In genomic region chr3:121635505-121635904, GRCm38 (mm10) we compare ENCODE assay signal across 9 mouse cellular contexts. TPM values are rescaled to one million over a fixed set of nuclear protein-coding genes. Genes with fewer than 3 reads are reported as not detected.
DNase-seq lines count a peak whose midpoint lies in the region; ATAC-seq lines count a peak whose summit lies in the region.
"Had no signal": no experiment of that assay in that cellular context is flagged by ENCODE, and none has a peak within 500 bp of the region (broad histone marks: within the 10 kb centered on the region; RNA-seq: fewer than 3 reads in every experiment).

No protein-coding gene starts in this region.

- WGBS in stomach, embryonic 15.5 days, result 55% methylated on average over 7 of the region's 7 CpGs

- no peaks in the 10 kb centered on the region for H3K9me3 ChIP-seq in stomach, embryonic 15.5 days
- H3K9me3 ChIP-seq: heart, embryonic 15.5 days had no signal

- H3K4me1 ChIP-seq in stomach, embryonic 15.5 days, result peaks cover 10% of the 10 kb centered on the region; the same call in 1 of the 2 replicates

- no peak overlapping the region for H3K27ac ChIP-seq in stomach, embryonic 15.5 days
- H3K27ac ChIP-seq: heart, embryonic 15.5 days had no signal

- H3K9ac ChIP-seq in stomach, embryonic 15.5 days, result no peak overlapping the region
- H3K9ac ChIP-seq: heart, embryonic 15.5 days had no signal

- no peaks in the 10 kb centered on the region for H3K36me3 ChIP-seq in stomach, embryonic 15.5 days
- H3K36me3 ChIP-seq: heart, embryonic 15.5 days had no signal

- H3K27me3 ChIP-seq in stomach, embryonic 15.5 days (replicated peaks), result no peaks in the 10 kb centered on the region
- H3K27me3 ChIP-seq: heart, embryonic 15.5 days had no signal

- no peak overlapping the region for H3K4me2 ChIP-seq in stomach, embryonic 15.5 days
- H3K4me2 ChIP-seq: heart, embryonic 15.5 days; midbrain, embryonic 11.5 days had no signal

- peak; percentile 57; the same call in 1 of the 2 replicates for ATAC-seq in stomach, embryonic 15.5 days (ENCODE audit: insufficient read depth, low FRiP score, low read depth)
- no peak for ATAC-seq in inflammation-experienced regulatory T-cells, adult 6 months

- DNase-seq in layer of hippocampus, adult 9-11 months, result peak; percentile 25
- DNase-seq in layer of hippocampus, adult 8-10 months (ENCODE audit: low spot score in 2 of 2), result no peak
- DNase-seq in adrenal gland, postnatal 36 days, result peak; percentile 49 to 72
- DNase-seq in heart, postnatal 4 days, result peak; percentile 22
- DNase-seq in right cerebral cortex, postnatal 4 days, result no peak

- no peak overlapping the region for H3K4me3 ChIP-seq in stomach, embryonic 15.5 days (replicated peaks)
- H3K4me3 ChIP-seq: heart, embryonic 15.5 days had no signal

RNA-seq across cellular contexts. Expression of gene 4930432M17Rik, which starts 35.1 kb away (rescaled TPM):
- total RNA-seq in layer of hippocampus, adult 8-10 months (2022), result not detected
- not detected for total RNA-seq in adrenal gland, postnatal 36 days (2021)
- not detected for total RNA-seq in heart, postnatal 4 days (2021)
- polyA plus RNA-seq in stomach, embryonic 15.5 days (2015; fragmentation: Nextera tagmentation; extraction: Ambion mirVana), result not detected in 2 replicates
- not detected for polyA plus RNA-seq in inflammation-experienced regulatory T-cells, adult 6 months (2017; shearing (Covaris generic))
- polyA plus RNA-seq: heart, embryonic 15.5 days; midbrain, embryonic 11.5 days had no signal

Comparison
In these comparisons a context has a peak if more than half of its experiments do, and no peak if none do; other contexts are left out.
1. DNase-seq: peak in layer of hippocampus, adult 9-11 months (single experiment), adrenal gland, postnatal 36 days (2 of 2) and heart, postnatal 4 days (single experiment); none in layer of hippocampus, adult 8-10 months (0 of 2) and right cerebral cortex, postnatal 4 days (single experiment).